Mouse (Mus musculus): ENCODE measurements at regions not wholly inside any gene's neighbourhood (a gene's known extent, or its start where the extent isn't known, plus 50 kb on each side); places are given as distances from the start of the nearest gene placed in this dataset.

- Histone ChIP-seq H3K36me3 (ENCODE audit: control insufficient read depth in 1 of 2, insufficient read depth in 2 of 2, low read length in 2 of 2) (no peaks in the 10 kb centered on the region), H3K4me3 (ENCODE audit: control insufficient read depth in 1 of 2, insufficient read depth in 1 of 2, low read depth in 2 of 2, low read length in 2 of 2) (no peak overlapping the region), H3K9me3 (replicated peaks; ENCODE audit: insufficient read depth, low read length) (no peaks in the 10 kb centered on the region), H3K4me1 (ENCODE audit: control insufficient read depth in 1 of 2, insufficient read depth in 2 of 2, low read length in 2 of 2) (no peaks in the 10 kb centered on the region), H3K9ac (ENCODE audit: control insufficient read depth, low read depth, low read length, poor library complexity, severe bottlenecking) (no peak overlapping the region), H3K27ac (ENCODE audit: control insufficient read depth, low read depth, low read length) (no peak overlapping the region), H3K27me3 (ENCODE audit: control insufficient read depth in 1 of 2, insufficient read depth in 2 of 2, low read length in 2 of 2) (no peaks in the 10 kb centered on the region), H3K79me2 (ENCODE audit: control insufficient read depth, insufficient read depth, low read length, poor library complexity) (no peaks in the 10 kb centered on the region)
- DNase-seq (ENCODE audit: low read depth, low spot score), result no peak
- TF ChIP-seq MYC (IDR thresholded peaks at IDR 0.05; ENCODE audit: low read depth, low read length) (no peak), SIN3A (IDR thresholded peaks at IDR 0.05; ENCODE audit: low read length) (no peak)
Measured at GRCm38 (mm10) chr6:43859406-43859805, 193.3 kb upstream of the Tpk1 start.

DNA sequence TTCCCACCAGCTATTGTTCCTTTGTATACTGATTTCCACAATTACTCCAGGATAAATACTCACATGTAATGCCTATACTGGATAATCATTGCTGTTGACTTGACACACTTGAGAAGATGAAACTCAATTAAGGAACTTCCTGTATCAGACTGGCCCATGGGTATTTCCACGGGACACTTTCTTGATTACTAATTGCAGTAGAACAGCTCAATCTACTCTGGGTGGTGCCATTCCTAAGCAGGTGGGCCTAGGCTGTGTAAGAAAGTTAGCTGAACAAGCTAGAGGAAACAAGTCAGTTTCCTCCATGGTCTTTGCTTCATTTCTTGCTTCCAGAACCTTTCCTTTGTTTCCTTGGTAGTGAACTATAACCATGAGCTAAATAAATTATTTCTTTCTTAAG lies 191.0 kb upstream of the Tpk1 start:
- no peak for TF ChIP-seq POLR2A (IDR thresholded peaks at IDR 0.05; ENCODE audit: control insufficient read depth in 1 of 2, insufficient read depth in 1 of 2, low read depth in 1 of 2, low read length in 2 of 2, poor library complexity in 1 of 2)

DNA sequence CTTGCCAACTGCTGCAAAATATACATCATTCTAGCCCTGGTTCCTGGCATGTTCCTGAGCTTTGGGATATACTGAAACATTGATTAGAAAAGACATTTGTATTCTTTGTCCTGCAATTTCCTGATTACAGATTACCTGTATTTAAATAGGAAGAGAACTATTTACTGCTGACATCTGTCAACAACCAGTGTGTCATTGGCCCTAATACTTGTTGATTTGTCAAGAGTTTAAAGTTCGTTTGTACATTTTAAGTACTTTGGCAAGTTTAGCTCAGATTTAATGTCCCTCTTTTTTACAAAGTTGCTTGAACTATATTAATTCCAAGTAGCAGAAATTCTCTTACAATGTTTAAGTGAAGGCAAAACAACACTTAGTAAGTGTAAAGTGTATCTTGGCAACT lies 187.4 kb upstream of the Tpk1 start:
- no peaks in the 10 kb centered on the region for H3K27me3 ChIP-seq (ENCODE audit: control insufficient read depth in 1 of 2, insufficient read depth in 2 of 2, low read length in 2 of 2)
- TF ChIP-seq NELFE (IDR thresholded peaks at IDR 0.05; ENCODE audit: low read depth, low read length), result no peak
- TF ChIP-seq ZMIZ1 (IDR thresholded peaks at IDR 0.05; ENCODE audit: low read depth, low read length), result no peak
- TF ChIP-seq GATA1 (IDR thresholded peaks at IDR 0.05; ENCODE audit: low read depth, low read length), result no peak
- TF ChIP-seq NRF1 (IDR thresholded peaks at IDR 0.05; ENCODE audit: insufficient read depth, low read depth, low read length, poor library complexity, severe bottlenecking), result no peak
- no peak for TF ChIP-seq E2F4 (IDR thresholded peaks at IDR 0.05; ENCODE audit: borderline replicate concordance, low read depth, low read length)
- TF ChIP-seq SIN3A (IDR thresholded peaks at IDR 0.05; ENCODE audit: low read length), result no peak
- TF ChIP-seq TBP (IDR thresholded peaks at IDR 0.05; ENCODE audit: low read depth, low read length), result no peak
- no peak for TF ChIP-seq HCFC1 (IDR thresholded peaks at IDR 0.05; ENCODE audit: low read depth, low read length)
- TF ChIP-seq UBTF (IDR thresholded peaks at IDR 0.05; ENCODE audit: borderline replicate concordance, insufficient read depth, low read depth, low read length), result no peak
- no peak for TF ChIP-seq BHLHE40 (IDR thresholded peaks at IDR 0.05; ENCODE audit: borderline replicate concordance, low read depth, low read length)
- TF ChIP-seq ZKSCAN1 (IDR thresholded peaks at IDR 0.05; ENCODE audit: low read depth, low read length), result no peak
- TF ChIP-seq MAX (IDR thresholded peaks at IDR 0.05; ENCODE audit: low read length), result no peak
- no peak for TF ChIP-seq TAL1 (IDR thresholded peaks at IDR 0.05; ENCODE audit: low read length)
- TF ChIP-seq USF1 (IDR thresholded peaks at IDR 0.05; ENCODE audit: low read depth, low read length), result no peak
- TF ChIP-seq EP300 (IDR thresholded peaks at IDR 0.05; ENCODE audit: low read depth in 1 of 2, low read length in 2 of 2), result no peak
- no peak for TF ChIP-seq MXI1 (IDR thresholded peaks at IDR 0.05; ENCODE audit: low read depth, low read length)
- no peak for TF ChIP-seq CHD1 (IDR thresholded peaks at IDR 0.05; ENCODE audit: low read depth, low read length)

More for the DNA sequence above, 191.0 kb upstream of the Tpk1 start:
- no peaks in the 10 kb centered on the region for H3K27me3 ChIP-seq (ENCODE audit: control insufficient read depth in 1 of 2, insufficient read depth in 2 of 2, low read length in 2 of 2)
- H3K79me2 ChIP-seq (ENCODE audit: control insufficient read depth, insufficient read depth, low read length, poor library complexity), result no peaks in the 10 kb centered on the region
- no peak for DNase-seq (ENCODE audit: low read depth, low spot score)
- no peak overlapping the region for H3K9ac ChIP-seq (ENCODE audit: control insufficient read depth, low read depth, low read length, poor library complexity, severe bottlenecking)
- no peaks in the 10 kb centered on the region for H3K36me3 ChIP-seq (ENCODE audit: control insufficient read depth in 1 of 2, insufficient read depth in 2 of 2, low read length in 2 of 2)
- no peaks in the 10 kb centered on the region for H3K9me3 ChIP-seq (replicated peaks; ENCODE audit: insufficient read depth, low read length)
- H3K4me3 ChIP-seq (ENCODE audit: control insufficient read depth in 1 of 2, insufficient read depth in 1 of 2, low read depth in 2 of 2, low read length in 2 of 2), result no peak overlapping the region
- H3K27ac ChIP-seq (ENCODE audit: control insufficient read depth, low read depth, low read length), result no peak overlapping the region
- no peaks in the 10 kb centered on the region for H3K4me1 ChIP-seq (ENCODE audit: control insufficient read depth in 1 of 2, insufficient read depth in 2 of 2, low read length in 2 of 2)

More for the DNA sequence above, 187.4 kb upstream of the Tpk1 start:
- Histone ChIP-seq H3K9me3 (replicated peaks; ENCODE audit: insufficient read depth, low read length) (no peaks in the 10 kb centered on the region), H3K9ac (ENCODE audit: control insufficient read depth, low read depth, low read length, poor library complexity, severe bottlenecking) (no peak overlapping the region), H3K36me3 (ENCODE audit: control insufficient read depth in 1 of 2, insufficient read depth in 2 of 2, low read length in 2 of 2) (no peaks in the 10 kb centered on the region), H3K79me2 (ENCODE audit: control insufficient read depth, insufficient read depth, low read length, poor library complexity) (no peaks in the 10 kb centered on the region), H3K4me3 (ENCODE audit: control insufficient read depth in 1 of 2, insufficient read depth in 1 of 2, low read depth in 2 of 2, low read length in 2 of 2) (no peak overlapping the region), H3K4me1 (ENCODE audit: control insufficient read depth in 1 of 2, insufficient read depth in 2 of 2, low read length in 2 of 2) (no peaks in the 10 kb centered on the region), H3K27ac (ENCODE audit: control insufficient read depth, low read depth, low read length) (no peak overlapping the region)
- DNase-seq (ENCODE audit: low read depth, low spot score), result no peak

Data from MEL (cell line).